Mouse (Mus musculus): Measurements from ENCODE around the gene Prdm13.

DNA sequence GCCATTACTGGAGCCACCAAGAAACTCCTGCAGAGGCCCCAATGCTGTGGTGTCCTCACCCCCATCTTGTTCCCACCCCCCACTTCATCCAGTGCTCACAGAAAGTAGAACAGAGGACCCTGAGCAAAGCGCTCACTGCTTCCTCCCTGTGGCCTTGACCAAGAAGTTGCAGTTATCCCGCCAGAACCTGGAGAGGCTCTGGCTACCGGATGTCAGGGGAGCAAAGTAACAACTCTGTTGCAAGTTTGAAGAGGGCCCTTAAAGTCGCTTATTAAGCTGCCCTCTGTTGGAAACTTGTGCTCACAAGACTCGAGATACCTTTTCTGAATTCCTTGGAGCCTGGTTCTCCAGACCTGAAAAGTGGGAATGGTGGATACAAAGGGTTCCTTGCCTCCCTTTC, 1.2 kb upstream of the Prdm13 start:
- no peak for TF ChIP-seq TAL1 (IDR thresholded peaks at IDR 0.05; ENCODE audit: low read length)
- no peak for TF ChIP-seq GATA1 (IDR thresholded peaks at IDR 0.05; ENCODE audit: low read length)

All from erythroblast, embryonic 14.5 days (primary cell).